Mouse (Mus musculus) activated CD4-positive, CD25-positive, alpha-beta regulatory T cell, adult 4 months (primary cell): ENCODE results near the gene Rrnad1. TPM values are rescaled to one million over a fixed set of nuclear protein-coding genes. Genes with fewer than 3 reads are reported as not detected.

Experiments
- ATAC-seq: one replicate; pipeline ENCODE4 v1.8.0; 2017
- polyA plus RNA-seq, 2 experiments: library from polyadenylated mRNA; unstranded; fragments of 100-300 nt; shearing (Covaris generic); gene quantifications; one replicate each; pipeline ENCODE4 v1.2.1; 2017

Rrnad1 gene
- polyA plus RNA-seq, 2 experiments from 2014 or later = 16.3 to 19.7 TPM

- no peak for ATAC-seq
These were observed 18.1 kb upstream of the Rrnad1 start, which contains the start of gene Crabp2 for GRCm38 (mm10) chr3:87948378-87949265. Gene Crabp2, plus strand, starts transcription at chr3:87948666.

GRCm38 (mm10) chr3:87947811-87948199 lies 17.3 kb upstream of the Rrnad1 start:
- ATAC-seq = no peak

DNA sequence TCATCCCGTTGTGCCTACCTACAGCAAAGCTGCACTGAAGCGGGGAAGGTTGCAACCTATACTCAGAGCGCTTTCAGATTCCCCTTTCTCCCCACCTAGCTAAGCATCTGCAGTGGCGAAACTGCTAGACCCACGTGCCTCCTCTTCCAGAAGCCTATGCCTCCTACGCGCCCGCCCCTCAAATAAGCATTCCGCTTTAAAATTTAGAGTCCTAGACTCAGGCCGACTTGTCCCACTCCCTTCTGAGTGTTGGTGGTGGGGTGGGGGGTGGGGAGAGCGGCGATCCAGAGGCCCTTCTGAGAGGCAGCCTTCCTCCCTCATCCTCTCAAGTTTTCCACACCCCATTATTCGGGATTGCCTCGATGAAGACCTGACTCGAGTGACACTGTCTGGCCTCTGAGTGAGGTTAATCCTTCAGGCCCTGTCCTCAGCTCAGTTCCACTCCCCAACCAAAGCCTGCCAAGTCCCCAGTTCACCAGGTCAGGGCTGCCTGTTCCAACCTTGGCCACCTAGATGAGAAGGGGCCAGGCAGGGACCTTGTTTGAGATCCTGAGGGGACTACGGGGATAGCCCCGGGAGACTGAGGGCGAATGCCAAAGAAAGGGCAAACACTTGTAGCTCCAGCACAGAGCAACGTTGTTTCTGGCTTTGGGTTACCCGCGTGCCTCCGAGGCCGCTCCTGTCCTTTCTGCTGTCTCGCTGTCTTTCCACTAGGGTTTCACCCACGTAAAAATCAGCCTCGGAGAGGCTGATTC lies 16.7 kb upstream of the Rrnad1 start:
- ATAC-seq = peak; percentile 40

DNA sequence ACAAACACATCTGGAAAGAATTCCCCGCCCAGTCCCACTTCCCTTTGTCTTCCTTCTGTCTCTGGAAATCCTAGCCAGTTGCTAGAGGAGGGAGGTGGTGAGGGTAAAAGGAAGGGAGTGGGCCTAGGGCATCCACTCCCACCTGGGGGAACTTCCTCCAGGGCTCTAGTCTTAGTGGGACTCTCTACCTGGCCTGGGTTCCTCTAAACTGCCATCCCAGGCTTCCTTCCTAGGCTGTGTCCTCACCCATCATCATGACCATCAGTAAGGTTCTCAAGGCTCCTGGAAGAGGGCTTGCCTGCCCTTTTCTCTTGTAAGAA lies 16.0 kb upstream of the Rrnad1 start:
- no peak for ATAC-seq

- ATAC-seq = no peak
These were observed 15.4 kb upstream of the Rrnad1 start for GRCm38 (mm10) chr3:87945781-87946540.

GRCm38 (mm10) chr3:87944838-87945600 lies 14.5 kb upstream of the Rrnad1 start:
- no peak for ATAC-seq

GRCm38 (mm10) chr3:87943586-87943985 lies 13.1 kb upstream of the Rrnad1 start:
- no peak for ATAC-seq

DNA sequence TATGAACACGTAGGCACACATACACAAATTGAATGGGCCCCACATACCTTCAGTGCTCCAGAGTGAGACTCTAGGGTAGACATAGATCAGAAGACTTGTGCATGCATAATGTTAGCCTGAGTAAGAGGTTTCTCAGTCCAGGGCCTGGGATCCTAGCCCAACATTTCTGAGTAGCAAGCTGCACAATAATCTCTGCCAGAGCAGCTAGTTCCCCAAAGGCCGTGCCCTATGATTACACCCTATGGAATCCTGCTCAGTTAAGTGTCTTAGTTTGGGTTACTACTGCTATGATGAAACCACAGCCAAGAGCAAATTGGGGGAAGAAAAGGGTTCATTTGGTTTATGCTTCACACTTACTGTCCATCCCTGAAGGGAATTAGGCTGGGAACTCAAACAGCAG lies 12.0 kb upstream of the Rrnad1 start:
- no peak for ATAC-seq

GRCm38 (mm10) chr3:87940611-87941010 lies 10.1 kb upstream of the Rrnad1 start:
- no peak for ATAC-seq

DNA sequence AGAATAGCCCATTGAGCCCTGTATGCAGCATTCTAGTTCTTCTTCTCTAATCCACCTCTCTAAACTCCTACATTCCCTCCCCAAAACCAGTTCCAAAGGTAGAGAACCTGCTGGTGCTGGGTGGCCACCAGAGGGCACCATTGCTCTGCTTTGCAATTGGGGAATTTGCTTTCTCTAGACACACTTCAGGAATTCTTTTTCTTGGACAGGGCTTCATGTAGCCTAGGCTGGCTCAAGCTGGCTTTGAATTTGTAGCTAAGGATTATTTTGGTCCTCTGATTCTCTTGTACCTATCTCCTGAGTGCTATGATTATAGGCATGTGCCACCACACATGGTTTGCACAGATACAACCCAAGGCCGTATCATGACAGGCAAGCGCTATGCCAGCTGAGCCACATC lies 5.3 kb upstream of the Rrnad1 start:
- no peak for ATAC-seq

- ATAC-seq = no peak
These were observed 4.7 kb upstream of the Rrnad1 start for GRCm38 (mm10) chr3:87935201-87935600.

DNA sequence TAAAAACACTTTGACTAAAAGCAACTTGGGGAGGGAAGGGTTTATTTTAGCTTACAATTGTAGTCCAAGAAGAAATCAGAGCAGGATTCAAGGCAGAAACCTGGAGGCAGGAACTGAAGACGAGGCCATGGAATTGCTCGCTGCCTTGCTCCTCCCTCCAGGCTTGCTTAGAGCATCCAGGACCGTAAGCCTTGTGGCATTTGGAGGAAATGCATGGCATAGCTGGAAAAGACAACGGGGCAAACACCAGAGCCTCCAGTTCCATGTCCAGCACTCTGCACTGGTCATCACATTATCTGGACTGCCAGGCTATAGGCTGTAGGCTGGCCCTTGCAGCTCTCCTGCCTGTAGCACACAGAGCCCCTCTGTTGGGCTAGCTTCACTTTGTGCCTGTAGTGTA lies 4.0 kb upstream of the Rrnad1 start:
- ATAC-seq = no peak

GRCm38 (mm10) chr3:87934026-87934425 lies 3.5 kb upstream of the Rrnad1 start:
- no peak for ATAC-seq

- ATAC-seq = peak; percentile 16
These were observed 1.0 kb downstream of the Rrnad1 start for GRCm38 (mm10) chr3:87929341-87930077.

- ATAC-seq = no peak
These were observed 3.1 kb downstream of the Rrnad1 start for GRCm38 (mm10) chr3:87927452-87927851.

DNA sequence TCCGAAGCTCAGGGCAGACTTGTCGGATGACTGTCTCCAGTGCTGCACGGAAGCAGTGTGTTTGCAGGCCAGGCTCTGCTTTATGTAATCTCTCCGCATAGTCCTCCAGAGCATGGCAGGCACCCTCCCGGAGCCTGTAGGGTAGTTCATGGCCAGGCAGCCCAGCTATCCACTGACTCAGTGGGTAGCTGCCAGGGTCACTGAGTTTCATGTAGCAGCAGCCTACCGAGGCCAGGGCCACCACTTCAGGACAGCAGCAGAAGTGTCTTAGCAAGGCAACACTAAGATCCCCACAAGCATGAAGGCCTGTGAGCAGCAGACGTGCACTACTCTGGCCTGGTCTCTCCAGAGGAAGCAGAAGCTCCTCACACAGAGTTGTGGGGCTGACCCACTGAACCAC lies 5.5 kb downstream of the Rrnad1 start:
- no peak for ATAC-seq

- ATAC-seq = no peak
These were observed 10.1 kb downstream of the Rrnad1 start for GRCm38 (mm10) chr3:87920270-87920943.

DNA sequence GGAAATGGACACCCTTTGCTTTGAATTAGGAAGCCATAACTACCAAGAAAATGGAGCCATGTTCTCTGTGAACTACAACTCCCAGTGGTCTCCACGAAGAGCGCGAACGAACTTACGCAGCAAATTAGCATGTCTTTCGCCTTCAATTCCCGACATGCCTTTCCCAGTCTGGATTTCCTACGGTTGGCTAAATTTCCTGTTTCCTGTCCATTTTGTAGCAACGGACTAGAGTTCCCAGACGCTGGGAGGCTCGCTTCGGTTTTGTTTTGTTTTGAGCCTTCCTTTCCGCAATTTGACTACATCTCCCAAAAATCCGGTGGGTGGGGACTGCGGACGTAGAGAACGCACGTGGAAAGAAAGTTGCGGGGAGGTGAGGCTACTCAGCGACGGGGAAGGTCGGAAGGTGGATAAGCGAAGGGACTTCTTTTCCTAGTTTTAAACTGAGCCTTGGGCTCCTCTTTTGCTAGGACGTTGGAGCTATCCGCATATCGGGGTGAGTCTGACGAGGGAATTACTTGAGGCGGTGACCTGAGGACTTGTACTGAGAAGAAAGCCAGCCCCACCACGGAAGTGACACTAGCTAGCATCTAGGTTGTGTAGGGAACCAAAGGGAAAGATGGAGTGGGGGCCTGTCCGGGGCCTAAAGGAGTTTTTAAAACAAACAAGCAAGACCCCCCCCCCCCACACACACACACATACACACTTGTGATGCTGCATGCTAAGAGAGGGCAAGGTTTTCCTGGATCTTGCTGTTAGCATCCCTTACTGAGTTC lies 11.0 kb downstream of the Rrnad1 start, which contains the start of gene Mrpl24:
Gene Mrpl24, plus strand, starts transcription at position 171 of the 773 bp plus-strand sequence.
- peak; percentile 82 for ATAC-seq

- ATAC-seq = no peak
These were observed 12.0 kb downstream of the Rrnad1 start for GRCm38 (mm10) chr3:87918551-87918950.

- ATAC-seq = no peak
These were observed 13.5 kb downstream of the Rrnad1 start for GRCm38 (mm10) chr3:87916990-87917389.
